Mouse (Mus musculus) 416B (cell line): ENCODE data around the gene Elfn2.
A peak's percentile ranks its signal among the peaks of the same experiment; 100 is the strongest.

Experiments
- DNase-seq: peaks from one replicate; pipeline ENCODE4 v3.0.0; 2011; ENCODE audit warnings: low read depth

Gene Elfn2

GRCm38 (mm10) chr15:78681301-78681700 is 37.3 kb downstream of the Elfn2 start:
- DNase-seq = no peak

DNA sequence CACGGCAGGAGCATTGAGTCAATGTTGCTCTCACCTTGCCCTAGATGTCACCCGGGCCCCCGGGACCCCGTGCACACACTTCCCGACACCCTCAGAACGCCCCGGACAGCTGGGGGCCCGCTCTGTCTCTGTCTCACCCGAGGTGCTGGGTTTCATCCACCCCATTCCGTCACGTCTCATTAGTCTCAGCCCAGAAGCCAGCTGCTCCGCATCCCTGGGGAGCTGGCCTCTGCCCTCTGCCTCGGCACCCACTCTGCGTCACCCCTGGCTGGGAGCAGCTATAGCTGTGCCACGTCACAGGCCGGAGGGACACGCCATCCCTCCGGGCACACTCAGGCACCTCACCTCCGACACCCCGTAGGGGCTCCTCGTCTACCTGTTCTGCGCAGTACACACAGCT is 38.3 kb downstream of the Elfn2 start:
- no peak for DNase-seq

DNA sequence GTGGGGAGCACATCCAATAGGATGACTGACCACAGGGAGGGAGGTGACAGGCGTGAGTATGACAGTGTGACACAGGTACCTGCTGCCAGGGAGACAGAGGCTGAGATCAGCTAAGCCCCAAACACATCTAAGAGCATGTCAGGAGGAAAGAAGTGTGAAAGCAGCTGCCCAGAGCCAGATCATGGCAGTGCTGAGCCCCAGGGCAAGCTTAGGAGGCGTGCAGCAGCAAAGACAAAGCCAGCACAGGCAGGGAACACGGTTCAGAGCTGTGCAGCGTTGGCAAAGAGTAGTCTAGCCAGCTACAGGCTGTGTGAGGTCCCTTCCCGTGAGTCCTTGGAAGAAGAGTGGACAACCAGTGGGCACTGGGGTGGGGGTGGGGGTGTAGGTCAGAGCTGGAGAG is 40.9 kb downstream of the Elfn2 start:
- no peak for DNase-seq

GRCm38 (mm10) chr15:78677015-78677414 is 41.6 kb downstream of the Elfn2 start:
- no peak for DNase-seq

GRCm38 (mm10) chr15:78674912-78675412 is 43.6 kb downstream of the Elfn2 start:
- DNase-seq = no peak

DNA sequence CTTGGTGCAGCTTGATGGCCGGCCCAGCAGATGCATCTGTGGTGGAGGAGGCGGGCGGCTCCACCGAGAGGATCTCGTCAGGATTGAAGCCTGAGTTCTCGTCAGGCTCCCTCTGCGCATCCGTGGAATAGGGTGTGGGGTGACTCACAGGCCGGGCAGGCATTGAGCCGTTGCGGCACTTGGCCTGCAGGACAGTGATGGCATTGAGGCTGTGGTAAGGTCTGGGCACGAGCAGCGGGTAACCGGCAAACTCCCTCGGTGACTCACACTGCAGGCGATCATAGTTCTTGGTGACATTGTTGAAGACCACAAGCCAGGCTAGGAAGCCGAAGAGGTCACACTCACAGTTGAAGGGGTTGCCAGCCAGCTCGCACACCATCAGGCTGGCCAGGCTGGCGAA is 45.1 kb downstream of the Elfn2 start:
- peak; percentile 36 for DNase-seq

- DNase-seq = peak; percentile 21
Observed at GRCm38 (mm10) chr15:78670341-78670740, 48.2 kb downstream of the Elfn2 start.

- DNase-seq = no peak
Observed at GRCm38 (mm10) chr15:78669221-78669871, 49.2 kb downstream of the Elfn2 start.

- no peak for DNase-seq
Observed at GRCm38 (mm10) chr15:78664268-78664667, 54.3 kb downstream of the Elfn2 start.

- no peak for DNase-seq
Observed at GRCm38 (mm10) chr15:78651169-78651568, 67.4 kb downstream of the Elfn2 start.

- DNase-seq = no peak
Observed at GRCm38 (mm10) chr15:78647746-78648145, 70.8 kb downstream of the Elfn2 start.

GRCm38 (mm10) chr15:78644606-78645005 is 74.0 kb downstream of the Elfn2 start:
- DNase-seq = no peak

GRCm38 (mm10) chr15:78643633-78644032 is 74.9 kb downstream of the Elfn2 start:
- no peak for DNase-seq

DNA sequence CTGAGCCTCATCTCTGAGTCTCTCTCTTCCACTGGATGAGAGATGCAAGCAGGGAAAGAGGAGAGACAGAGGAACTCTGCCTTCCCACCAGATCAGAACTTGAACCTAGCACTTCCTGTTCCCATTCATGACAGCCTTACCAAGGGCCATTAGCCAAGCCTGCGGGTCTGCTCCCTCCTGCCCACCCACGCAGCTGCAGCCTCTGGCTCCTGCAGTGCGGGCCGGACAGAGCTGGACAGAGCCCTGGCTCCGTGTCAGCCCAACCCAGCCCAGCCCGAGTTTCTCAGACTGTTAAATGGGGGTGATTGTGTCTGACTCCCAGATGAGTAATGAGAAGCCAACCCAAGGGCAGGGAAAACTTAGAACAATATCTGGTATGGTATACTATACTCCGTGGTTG is 83.3 kb downstream of the Elfn2 start:
- DNase-seq = no peak

GRCm38 (mm10) chr15:78634095-78634737 is 84.4 kb downstream of the Elfn2 start:
- peak; percentile 20 for DNase-seq

DNA sequence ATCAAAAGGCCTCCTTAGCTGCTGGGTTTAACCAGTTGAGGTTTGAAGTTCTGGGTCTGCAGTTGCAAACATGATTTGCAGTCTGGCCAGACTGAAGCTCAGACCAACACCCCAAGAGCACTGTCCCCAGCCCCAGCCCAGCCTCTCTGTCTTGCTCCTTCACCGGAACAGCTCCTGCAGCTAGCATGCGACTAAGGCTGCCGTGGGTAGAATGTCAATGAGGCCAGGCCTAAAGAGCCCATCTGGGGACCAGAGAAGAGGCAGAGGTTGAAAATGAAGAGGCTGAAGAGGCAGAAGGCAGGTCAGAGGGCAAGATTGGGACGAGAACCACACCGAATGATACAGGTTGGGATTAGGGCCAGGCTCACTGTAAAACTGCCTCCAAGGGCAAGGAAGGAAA is 85.2 kb downstream of the Elfn2 start:
- DNase-seq = no peak

GRCm38 (mm10) chr15:78632387-78632786 is 86.2 kb downstream of the Elfn2 start:
- DNase-seq = no peak

- DNase-seq = no peak
Observed at GRCm38 (mm10) chr15:78626285-78626684, 92.3 kb downstream of the Elfn2 start.

GRCm38 (mm10) chr15:78624961-78625360 is 93.6 kb downstream of the Elfn2 start:
- DNase-seq = no peak

DNA sequence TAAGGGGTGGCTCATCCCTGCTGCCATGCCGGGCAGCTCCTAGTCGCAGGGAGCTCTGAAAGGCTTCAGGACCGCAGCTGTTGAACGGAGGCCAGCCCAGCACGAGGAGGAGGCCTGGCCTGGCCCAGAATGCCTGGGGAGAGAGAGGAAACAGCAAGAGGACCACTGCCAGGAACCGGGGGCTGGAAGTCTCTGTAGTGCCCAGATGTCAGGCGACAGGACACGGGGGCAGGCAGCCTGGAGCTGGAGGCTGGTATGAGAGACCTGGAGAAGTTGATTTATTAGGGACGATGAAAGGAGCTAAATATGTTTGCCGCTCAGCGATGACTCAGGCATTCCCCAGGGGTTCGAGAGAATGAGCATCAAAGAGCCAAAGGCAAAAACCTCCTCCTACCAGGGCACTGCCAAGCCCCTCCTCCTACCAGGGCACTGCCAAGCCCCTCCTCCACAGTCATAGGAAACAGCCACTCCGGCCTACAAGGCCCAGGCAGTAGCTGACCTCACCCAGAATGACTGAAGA is 94.1 kb downstream of the Elfn2 start:
- peak; percentile 76 for DNase-seq

GRCm38 (mm10) chr15:78623426-78623825 is 95.1 kb downstream of the Elfn2 start:
- peak; percentile 70 for DNase-seq
